Mouse (Mus musculus) G1E (cell line): ENCODE results near the gene Tmppe. TPM values are rescaled to one million over a fixed set of nuclear protein-coding genes. Genes with fewer than 3 reads are reported as not detected.

Experiments
- ATAC-seq: 2 replicates; pipeline ENCODE4 v1.8.0; 2016; ENCODE audit warnings: mild to moderate bottlenecking; ENCODE audit not compliant: insufficient number of reproducible peaks, poor library complexity, low FRiP score, severe bottlenecking; ENCODE audit errors: extremely low read depth
- DNase-seq: peaks from one replicate; pipeline ENCODE4 v3.0.0; 2012; ENCODE audit warnings: low spot score
- H3K27me3 ChIP-seq: 2 replicates; pipeline ENCODE4 v1.6.1; 2012; ENCODE audit warnings: mild to moderate bottlenecking, low read length, inconsistent platforms; ENCODE audit not compliant: insufficient read depth
- H3K36me3 ChIP-seq: replicated peaks from 2 replicates; pipeline ENCODE3; 2012; ENCODE audit warnings: mild to moderate bottlenecking, inconsistent platforms
- H3K4me1 ChIP-seq: 2 replicates; pipeline ENCODE4 v1.6.1; 2012; ENCODE audit warnings: low read depth, low read length, inconsistent platforms, mixed read lengths; ENCODE audit not compliant: insufficient read depth
- H3K4me3 ChIP-seq: 2 replicates; pipeline ENCODE4 v1.5.1; 2012; ENCODE audit warnings: low read depth, mild to moderate bottlenecking, inconsistent platforms, low read length, moderate library complexity, mixed read lengths
- H3K9me3 ChIP-seq: replicated peaks from 2 replicates; pipeline ENCODE4 v1.6.1; 2012; ENCODE audit warnings: inconsistent platforms
- CTCF ChIP-seq: IDR thresholded peaks from 2 replicates; pipeline ENCODE4 v1.5.1; 2012; ENCODE audit warnings: low read depth, low read length, inconsistent platforms, mixed read lengths
- GATA1 ChIP-seq: IDR thresholded peaks from 2 replicates; pipeline ENCODE4 v1.6.1; 2012; ENCODE audit warnings: borderline replicate concordance, low read length, inconsistent platforms, mixed read lengths
- GATA2 ChIP-seq: IDR thresholded peaks from 2 replicates; pipeline ENCODE4 v1.6.1; 2012; ENCODE audit warnings: low read depth, low read length, inconsistent platforms, borderline replicate concordance
- POLR2AphosphoS5 ChIP-seq: IDR thresholded peaks from 2 replicates; pipeline ENCODE4 v1.6.1; 2012; ENCODE audit warnings: low read depth, low read length, inconsistent platforms; ENCODE audit not compliant: insufficient replicate concordance
- TAL1 ChIP-seq: conservative IDR thresholded peaks from 2 replicates; pipeline ENCODE4 v1.6.1; 2012; ENCODE audit warnings: low read depth, low read length, inconsistent platforms, mixed read lengths
- polyA plus RNA-seq: library from polyadenylated mRNA; stranded (reverse); fragments of >175 nt; gene quantifications from 2 replicates; pipeline ENCODE4 v1.2.3, GENCODE M21; 2012
- total RNA-seq, 2 experiments: library from RNA; stranded (forward) in 1 of 2; stranded (reverse) in 1 of 2; fragments of 200-1000 nt in 1 of 2; fragments of >200 nt in 1 of 2; fragmentation: Nextera tagmentation in 1 of 2; gene quantifications; 2 replicates each; pipeline ENCODE4 v1.2.3; 2014 to 2017

Gene Tmppe
- total and polyA plus RNA-seq, 3 experiments = 4.6 to 9.8 (median 6.2) TPM

DNA sequence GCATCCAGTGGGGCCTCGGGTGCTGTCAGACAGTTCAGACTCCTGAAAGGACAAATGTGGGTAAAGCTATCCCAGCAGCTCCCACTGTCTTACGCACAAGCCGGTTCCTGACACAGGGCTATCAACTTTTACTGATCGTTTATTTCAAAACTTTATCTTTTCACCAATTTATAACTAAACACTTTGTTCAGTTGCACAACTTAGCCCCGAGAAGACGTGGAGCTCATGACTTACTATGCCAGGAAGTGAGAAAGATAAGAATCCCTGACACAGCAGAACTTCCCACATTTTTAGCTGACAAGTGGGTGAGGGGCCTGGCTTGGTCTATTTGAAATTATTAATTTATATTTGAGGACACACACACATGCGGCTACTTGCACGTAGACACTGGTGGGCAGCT is 6.2 kb upstream of the Tmppe start:
- ATAC-seq = no peak
- TF ChIP-seq GATA2 (no peak), CTCF (no peak), POLR2AphosphoS5 (no peak), TAL1 (no peak), GATA1 (no peak)
- no peaks in the 10 kb centered on the region for H3K36me3 ChIP-seq
- DNase-seq = no peak
- no peaks in the 10 kb centered on the region for H3K27me3 ChIP-seq
- H3K9me3 ChIP-seq = peaks cover 1% of the 10 kb centered on the region; the same call in 1 of the 2 replicates
- peaks cover 36% of the 10 kb centered on the region for H3K4me1 ChIP-seq
- H3K4me3 ChIP-seq = no peak overlapping the region

GRCm38 (mm10) chr9:114395258-114395657 is 5.6 kb upstream of the Tmppe start:
- no peaks in the 10 kb centered on the region for H3K27me3 ChIP-seq
- TF ChIP-seq TAL1 = no peak
- H3K36me3 ChIP-seq = no peaks in the 10 kb centered on the region
- peaks cover 32% of the 10 kb centered on the region for H3K4me1 ChIP-seq
- no peaks in the 10 kb centered on the region for H3K9me3 ChIP-seq
- DNase-seq (no peak), ATAC-seq (peak; percentile 45; the same call in 1 of the 2 replicates)
- no peak overlapping the region for H3K4me3 ChIP-seq

- TF ChIP-seq GATA1 (no peak), GATA2 (no peak), CTCF (no peak), TAL1 (no peak), POLR2AphosphoS5 (no peak)
- H3K4me3 ChIP-seq = no peak overlapping the region
- no peaks in the 10 kb centered on the region for H3K27me3 ChIP-seq
- H3K4me1 ChIP-seq = peaks cover 28% of the 10 kb centered on the region
- H3K36me3 ChIP-seq = peaks cover 17% of the 10 kb centered on the region
- peaks cover 6% of the 10 kb centered on the region for H3K9me3 ChIP-seq
- DNase-seq = no peak
- no peak for ATAC-seq
Measured at GRCm38 (mm10) chr9:114399680-114400079, 1.2 kb upstream of the Tmppe start.

- H3K9me3 ChIP-seq = peaks cover 12% of the 10 kb centered on the region
- H3K27me3 ChIP-seq = no peaks in the 10 kb centered on the region
- DNase-seq = no peak
- H3K36me3 ChIP-seq = peaks cover 26% of the 10 kb centered on the region
- H3K4me1 ChIP-seq = peaks cover 24% of the 10 kb centered on the region
- H3K4me3 ChIP-seq = peak overlapping the region; percentile 98
- TF ChIP-seq TAL1 (no peak), GATA2 (no peak), POLR2AphosphoS5 (no peak)
- no peak for ATAC-seq
Measured at GRCm38 (mm10) chr9:114400588-114400948, 337 bp upstream of the Tmppe start.

DNA sequence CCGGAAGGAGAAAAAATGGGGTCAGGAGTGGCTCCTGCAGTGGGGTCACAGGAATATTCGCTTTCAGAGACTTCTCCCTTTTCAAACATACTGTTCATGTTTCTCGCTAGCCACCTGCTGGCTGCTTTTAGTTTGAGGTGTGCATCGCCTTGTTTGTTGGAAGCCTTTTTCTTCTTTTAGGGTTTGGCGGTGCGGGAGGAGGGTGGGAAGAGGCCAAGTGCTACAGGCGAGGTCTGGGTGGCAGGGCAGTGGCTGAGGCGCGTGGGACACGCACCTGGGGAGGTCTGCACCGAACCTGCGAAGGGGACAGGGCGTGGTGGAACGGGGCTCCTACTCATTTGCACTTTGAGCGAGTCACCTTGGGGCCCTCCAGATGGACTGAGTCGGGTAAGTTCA is 778 bp downstream of the Tmppe start:
- no peak for TF ChIP-seq GATA2
- TF ChIP-seq GATA1 = no peak
- TF ChIP-seq TAL1 = no peak
- no peak for TF ChIP-seq POLR2AphosphoS5
- TF ChIP-seq CTCF = no peak
- peak; percentile 55 for DNase-seq
- peak; percentile 43 for ATAC-seq
- Histone ChIP-seq H3K36me3 (peaks cover 37% of the 10 kb centered on the region), H3K27me3 (no peaks in the 10 kb centered on the region), H3K4me1 (peaks cover 28% of the 10 kb centered on the region), H3K4me3 (peak overlapping the region; percentile 98), H3K9me3 (peaks cover 12% of the 10 kb centered on the region)

DNA sequence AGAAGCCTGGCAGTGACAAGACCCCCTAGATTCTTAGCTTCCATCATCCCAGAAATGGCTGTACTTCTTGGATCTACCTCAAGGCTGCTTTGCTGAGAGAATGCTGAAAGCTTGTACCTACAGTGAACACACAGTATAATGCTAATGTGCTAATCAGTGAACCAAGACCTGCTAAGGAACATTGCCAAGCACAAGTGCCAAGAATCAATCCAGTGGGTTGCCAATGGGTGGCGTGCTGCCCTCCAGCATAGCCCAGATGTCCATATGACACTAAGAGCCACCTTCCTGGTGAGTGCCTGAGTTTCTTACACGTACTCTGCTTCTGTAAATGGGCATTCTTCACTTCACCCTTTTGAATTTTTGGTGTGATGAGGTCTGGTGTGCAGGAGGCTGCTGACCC is 6.8 kb downstream of the Tmppe start:
- Histone ChIP-seq H3K4me1 (peaks cover 20% of the 10 kb centered on the region), H3K9me3 (peaks cover 30% of the 10 kb centered on the region), H3K36me3 (peaks cover 95% of the 10 kb centered on the region), H3K27me3 (no peaks in the 10 kb centered on the region), H3K4me3 (no peak overlapping the region)
- TF ChIP-seq CTCF (no peak), GATA1 (no peak), POLR2AphosphoS5 (no peak), TAL1 (no peak), GATA2 (no peak)
- ATAC-seq (0 out of 2 replicates have a peak, but pooled peaks have one; percentile 4), DNase-seq (no peak)

- H3K36me3 ChIP-seq = peaks cover 96% of the 10 kb centered on the region
- peaks cover 18% of the 10 kb centered on the region for H3K9me3 ChIP-seq
- peaks cover 19% of the 10 kb centered on the region; the same call in 1 of the 2 replicates for H3K4me1 ChIP-seq
- ATAC-seq (no peak), DNase-seq (no peak)
- H3K27me3 ChIP-seq = no peaks in the 10 kb centered on the region
- H3K4me3 ChIP-seq = no peak overlapping the region
- no peak for TF ChIP-seq GATA2
- TF ChIP-seq POLR2AphosphoS5 = no peak
- TF ChIP-seq TAL1 = no peak
- no peak for TF ChIP-seq CTCF
- TF ChIP-seq GATA1 = no peak
Measured at GRCm38 (mm10) chr9:114410313-114410862, 9.5 kb downstream of the Tmppe start.
